Mouse (Mus musculus): ENCODE data around the gene Tufm. TPM values are rescaled to one million over a fixed set of nuclear protein-coding genes. Genes with fewer than 3 reads are reported as not detected.

Tufm gene
- polyA plus RNA-seq, 1 experiment from 2014 or later, result 183 TPM

DNA sequence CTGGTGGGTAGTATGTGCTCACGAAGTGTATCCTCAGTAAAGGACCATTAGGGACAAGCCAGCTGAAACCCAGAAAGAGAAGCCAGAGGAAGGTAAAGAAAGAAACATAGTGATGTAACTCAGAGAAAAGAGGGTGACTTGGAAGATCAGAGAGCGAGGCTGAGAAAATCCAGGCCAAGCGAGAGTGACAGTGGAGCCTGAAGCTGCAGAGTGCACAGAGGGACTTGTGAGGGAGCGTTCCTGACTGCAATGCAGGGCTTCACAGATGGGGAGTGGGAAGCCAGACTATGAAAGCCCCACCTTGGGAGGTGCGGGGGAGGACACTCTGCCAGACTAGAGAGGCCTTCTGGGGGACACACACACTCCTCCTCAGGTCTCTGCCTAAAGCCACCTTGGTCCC is 28.9 kb upstream of the Tufm start:
- Histone ChIP-seq H3K27ac (no peak overlapping the region), H3K4me3 (no peak overlapping the region), H3K36me3 (replicated peaks) (no peaks in the 10 kb centered on the region), H3K9me3 (no peaks in the 10 kb centered on the region), H3K27me3 (ENCODE audit: poor library complexity, severe bottlenecking) (no peaks in the 10 kb centered on the region), H3K4me1 (peaks cover 11% of the 10 kb centered on the region)
- 85% methylated on average over 5 of the region's 5 CpGs for WGBS
- DNase-seq (ENCODE audit: extremely low spot score, low spot score), result no peak

DNA sequence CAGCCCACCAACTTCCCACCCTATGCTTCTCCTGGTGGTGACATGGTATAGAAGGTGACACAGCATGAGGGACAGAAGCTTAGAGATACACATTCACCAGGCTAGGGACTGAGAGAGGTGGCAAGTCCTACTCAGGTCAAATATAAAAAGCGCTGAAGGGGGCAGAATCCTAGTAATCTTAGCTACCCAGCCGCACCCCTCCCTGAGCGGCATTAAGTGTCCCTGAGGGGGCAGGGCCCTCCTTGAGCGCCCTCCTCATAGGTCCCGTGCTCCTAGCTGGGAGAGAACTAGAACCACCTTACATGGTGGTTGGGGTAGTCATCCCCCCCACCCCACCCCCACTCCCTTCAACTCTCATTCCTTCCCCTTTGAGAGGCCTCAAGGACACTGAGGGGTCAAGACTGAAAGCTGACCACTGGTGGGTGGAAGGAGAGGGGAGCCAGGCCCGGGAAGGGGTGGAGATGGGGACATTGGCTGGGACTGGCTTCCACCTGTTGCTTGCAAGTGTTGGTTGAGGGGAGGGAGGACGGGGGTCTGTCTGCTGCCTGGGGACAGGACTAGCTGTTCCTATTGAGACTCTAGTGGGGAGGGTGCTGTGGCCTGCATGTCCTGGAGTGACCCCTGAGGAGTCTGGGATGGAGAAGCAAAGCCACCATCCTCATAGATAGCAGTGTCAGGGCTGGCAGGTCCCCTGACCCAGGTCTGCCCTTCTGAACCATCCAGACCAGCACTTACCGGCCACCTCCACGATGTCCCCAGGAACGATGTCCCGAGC is 28.1 kb upstream of the Tufm start:
- Histone ChIP-seq H3K36me3 (replicated peaks) (no peaks in the 10 kb centered on the region), H3K27me3 (ENCODE audit: poor library complexity, severe bottlenecking) (no peaks in the 10 kb centered on the region), H3K4me1 (peaks cover 18% of the 10 kb centered on the region), H3K9me3 (no peaks in the 10 kb centered on the region), H3K27ac (no peak overlapping the region), H3K4me3 (no peak overlapping the region)
- no peak for DNase-seq (ENCODE audit: extremely low spot score, low spot score)
- WGBS, result 87% methylated on average over 11 of the region's 11 CpGs

GRCm38 (mm10) chr7:126460623-126461399 is 26.4 kb upstream of the Tufm start:
- Histone ChIP-seq H3K27me3 (ENCODE audit: poor library complexity, severe bottlenecking) (no peaks in the 10 kb centered on the region), H3K9me3 (no peaks in the 10 kb centered on the region), H3K4me1 (peaks cover 19% of the 10 kb centered on the region), H3K27ac (0 out of 2 replicates have a peak overlapping the region, but pooled peaks have one; percentile 12), H3K36me3 (replicated peaks) (peaks cover 5% of the 10 kb centered on the region), H3K4me3 (no peak overlapping the region)
- WGBS, result 58% methylated on average over 10 of the region's 10 CpGs
- no peak for DNase-seq (ENCODE audit: extremely low spot score, low spot score)

DNA sequence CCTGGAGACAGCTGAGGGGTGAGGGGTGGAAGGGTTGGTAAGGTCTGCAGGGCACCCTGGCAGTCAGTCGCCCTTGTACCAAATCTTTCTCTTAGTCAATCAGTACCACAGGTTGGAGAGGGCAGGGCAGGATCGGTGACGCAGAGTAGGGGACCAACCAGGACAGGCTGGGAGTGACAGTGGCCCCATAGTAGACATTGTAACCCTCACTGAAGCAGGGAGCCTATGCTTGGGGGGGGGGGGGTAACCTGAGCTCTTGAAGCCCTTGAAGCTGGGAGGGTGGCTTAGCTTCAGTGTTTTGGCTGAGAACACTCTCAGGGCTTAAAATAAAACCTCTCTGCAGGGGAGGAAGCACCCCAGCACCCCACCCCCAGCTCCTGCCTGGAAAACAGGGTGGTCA is 25.5 kb upstream of the Tufm start:
- H3K4me1 ChIP-seq, result peaks cover 19% of the 10 kb centered on the region
- H3K27ac ChIP-seq, result no peak overlapping the region
- DNase-seq (ENCODE audit: extremely low spot score, low spot score), result no peak
- H3K4me3 ChIP-seq, result no peak overlapping the region
- peaks cover 13% of the 10 kb centered on the region for H3K36me3 ChIP-seq (replicated peaks)
- 71% methylated on average over 3 of the region's 3 CpGs for WGBS
- no peaks in the 10 kb centered on the region for H3K9me3 ChIP-seq
- no peaks in the 10 kb centered on the region for H3K27me3 ChIP-seq (ENCODE audit: poor library complexity, severe bottlenecking)

- Histone ChIP-seq H3K9me3 (no peaks in the 10 kb centered on the region), H3K4me1 (peaks cover 19% of the 10 kb centered on the region), H3K4me3 (no peak within 1 kb of the TSS), H3K27ac (peak within 1 kb of the TSS; percentile 57; the same call in 1 of the 2 replicates), H3K36me3 (replicated peaks) (peaks cover 27% of the 10 kb centered on the region), H3K27me3 (ENCODE audit: poor library complexity, severe bottlenecking) (no peaks in the 10 kb centered on the region)
- 53% methylated on average over 5 of the region's 5 CpGs for WGBS
- DNase-seq (ENCODE audit: extremely low spot score, low spot score), result no peak
These were observed 24.2 kb upstream of the Tufm start, which contains the start of gene Atp2a1 for GRCm38 (mm10) chr7:126463004-126463403. Gene Atp2a1, minus strand, starts transcription at chr7:126463108.

DNA sequence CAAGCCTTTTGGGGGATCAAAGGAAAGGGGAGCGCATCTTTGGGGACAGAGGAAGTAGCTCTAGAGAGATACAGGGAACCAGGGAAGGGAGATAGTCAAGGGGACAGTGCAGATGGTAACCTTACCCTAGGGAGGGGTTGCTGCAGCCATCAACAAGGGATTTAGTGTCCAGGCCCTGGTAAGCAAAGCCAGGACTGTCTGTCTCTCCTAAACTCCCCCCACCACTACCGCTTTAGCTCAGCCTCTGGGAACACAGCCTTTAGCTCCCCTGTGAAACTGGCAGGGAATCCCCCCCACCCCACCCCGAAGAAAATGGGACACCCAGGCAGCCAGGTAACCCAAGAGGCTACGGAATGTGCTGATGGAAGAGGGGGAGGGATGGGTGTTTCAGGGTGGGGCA is 23.6 kb upstream of the Tufm start:
- Histone ChIP-seq H3K4me1 (peaks cover 19% of the 10 kb centered on the region), H3K4me3 (no peak overlapping the region), H3K27me3 (ENCODE audit: poor library complexity, severe bottlenecking) (no peaks in the 10 kb centered on the region), H3K36me3 (replicated peaks) (peaks cover 33% of the 10 kb centered on the region), H3K27ac (0 out of 2 replicates have a peak overlapping the region, but pooled peaks have one; percentile 0), H3K9me3 (no peaks in the 10 kb centered on the region)
- no peak for DNase-seq (ENCODE audit: extremely low spot score, low spot score)
- 63% methylated on average over 4 of the region's 4 CpGs for WGBS

DNA sequence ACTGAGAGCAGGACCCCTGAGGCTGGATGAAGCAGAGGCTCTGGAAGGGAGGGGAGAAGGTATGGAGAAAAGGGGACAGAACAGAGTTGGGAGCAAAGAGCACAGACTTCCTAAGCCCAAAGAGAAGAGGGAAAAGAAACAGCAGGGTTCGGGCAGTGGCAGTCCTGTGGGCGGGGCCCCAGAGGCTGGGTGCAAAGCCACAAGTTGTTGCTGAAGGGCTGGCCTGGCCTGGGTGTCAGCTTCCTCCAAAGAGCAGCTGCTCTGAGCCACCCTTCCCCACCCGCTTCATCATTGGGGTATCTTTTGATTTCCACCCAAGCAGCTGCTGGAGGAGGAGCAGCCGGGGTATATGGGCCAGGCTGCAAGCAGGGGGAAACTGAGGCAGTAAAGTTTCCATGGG is 23.0 kb upstream of the Tufm start:
- WGBS, result 62% methylated on average over 4 of the region's 4 CpGs
- no peak for DNase-seq (ENCODE audit: extremely low spot score, low spot score)
- Histone ChIP-seq H3K27me3 (ENCODE audit: poor library complexity, severe bottlenecking) (no peaks in the 10 kb centered on the region), H3K9me3 (no peaks in the 10 kb centered on the region), H3K4me1 (peaks cover 19% of the 10 kb centered on the region), H3K36me3 (replicated peaks) (peaks cover 38% of the 10 kb centered on the region), H3K27ac (no peak overlapping the region), H3K4me3 (no peak overlapping the region)

DNA sequence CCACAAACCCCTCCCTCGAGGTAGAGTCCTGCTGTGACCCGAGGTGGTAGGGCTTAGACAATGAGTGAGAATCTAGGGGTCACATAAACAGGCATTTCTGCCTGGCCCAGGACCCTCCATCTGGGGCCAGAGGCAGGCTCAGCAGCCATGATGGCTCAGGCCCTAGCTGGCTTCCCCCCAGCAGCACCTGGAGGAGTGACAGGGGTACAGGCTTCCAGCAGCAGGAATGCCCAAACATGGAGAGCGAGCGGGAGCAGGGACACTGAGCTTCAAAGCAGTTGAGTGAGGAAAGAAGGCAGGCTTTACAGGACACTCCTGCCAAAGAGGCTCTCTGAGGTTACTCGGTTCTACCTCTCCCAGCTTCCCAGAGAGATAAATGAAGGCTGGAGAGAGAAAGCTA is 22.3 kb upstream of the Tufm start:
- no peak for DNase-seq (ENCODE audit: extremely low spot score, low spot score)
- no peaks in the 10 kb centered on the region for H3K9me3 ChIP-seq
- 0 out of 2 replicates have a peak overlapping the region, but pooled peaks have one; percentile 2 for H3K27ac ChIP-seq
- no peaks in the 10 kb centered on the region for H3K27me3 ChIP-seq (ENCODE audit: poor library complexity, severe bottlenecking)
- no peak overlapping the region for H3K4me3 ChIP-seq
- peaks cover 45% of the 10 kb centered on the region for H3K36me3 ChIP-seq (replicated peaks)
- WGBS, result 44% methylated on average over 5 of the region's 5 CpGs
- peaks cover 19% of the 10 kb centered on the region for H3K4me1 ChIP-seq

GRCm38 (mm10) chr7:126465246-126466030 is 21.7 kb upstream of the Tufm start:
- H3K36me3 ChIP-seq (replicated peaks), result peaks cover 51% of the 10 kb centered on the region
- WGBS, result 67% methylated on average over 7 of the region's 7 CpGs
- DNase-seq (ENCODE audit: extremely low spot score, low spot score), result no peak
- no peaks in the 10 kb centered on the region for H3K9me3 ChIP-seq
- no peak overlapping the region for H3K27ac ChIP-seq
- peaks cover 19% of the 10 kb centered on the region for H3K4me1 ChIP-seq
- no peaks in the 10 kb centered on the region for H3K27me3 ChIP-seq (ENCODE audit: poor library complexity, severe bottlenecking)
- no peak overlapping the region for H3K4me3 ChIP-seq

DNA sequence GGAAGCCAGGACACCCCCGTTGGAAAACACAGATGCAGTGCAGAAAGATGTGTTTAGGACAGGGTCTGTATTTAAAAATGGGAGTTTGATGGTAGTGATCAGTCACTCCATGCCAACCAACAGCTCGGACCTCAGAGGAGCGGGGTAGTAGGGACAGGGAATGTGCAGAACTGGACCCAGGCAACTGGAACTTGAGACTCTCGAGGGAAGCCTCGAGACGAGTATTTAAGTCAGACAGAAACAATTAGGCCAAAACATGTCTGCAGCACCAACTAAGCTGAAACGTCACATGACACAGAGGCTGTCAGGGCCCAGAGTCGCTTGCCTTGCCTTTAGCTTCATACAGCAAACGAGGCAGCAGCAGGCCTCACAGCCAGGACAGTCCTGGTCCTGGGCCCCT is 21.0 kb upstream of the Tufm start:
- peaks cover 58% of the 10 kb centered on the region for H3K36me3 ChIP-seq (replicated peaks)
- H3K27ac ChIP-seq, result no peak overlapping the region
- WGBS, result 77% methylated on average over 9 of the region's 9 CpGs
- H3K4me3 ChIP-seq, result no peak overlapping the region
- H3K9me3 ChIP-seq, result no peaks in the 10 kb centered on the region
- no peaks in the 10 kb centered on the region for H3K27me3 ChIP-seq (ENCODE audit: poor library complexity, severe bottlenecking)
- DNase-seq (ENCODE audit: extremely low spot score, low spot score), result no peak
- H3K4me1 ChIP-seq, result peaks cover 13% of the 10 kb centered on the region

DNA sequence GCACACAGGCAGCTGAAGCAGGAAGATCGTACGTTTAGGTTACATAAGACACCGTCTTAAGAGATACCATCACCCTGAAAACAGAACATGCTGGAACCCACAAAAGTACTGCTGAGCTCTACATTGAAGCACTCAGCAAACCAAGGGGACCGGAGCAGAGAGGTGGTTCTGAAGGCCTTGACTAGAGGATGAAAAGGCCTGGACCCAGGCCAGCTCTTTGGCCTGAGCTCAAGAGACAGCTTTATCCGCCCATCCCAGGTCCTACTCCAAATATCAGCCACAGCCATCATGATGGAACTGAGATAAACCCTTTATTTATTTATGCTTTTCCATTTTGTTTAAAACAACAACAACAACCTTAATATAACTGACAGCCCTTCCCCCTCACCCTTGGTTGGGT is 20.5 kb upstream of the Tufm start:
- no peak overlapping the region for H3K4me3 ChIP-seq
- no peak overlapping the region for H3K27ac ChIP-seq
- DNase-seq (ENCODE audit: extremely low spot score, low spot score), result no peak
- H3K4me1 ChIP-seq, result peaks cover 13% of the 10 kb centered on the region
- H3K9me3 ChIP-seq, result no peaks in the 10 kb centered on the region
- peaks cover 64% of the 10 kb centered on the region for H3K36me3 ChIP-seq (replicated peaks)
- H3K27me3 ChIP-seq (ENCODE audit: poor library complexity, severe bottlenecking), result no peaks in the 10 kb centered on the region
- WGBS, result 95% methylated on average over 5 of the region's 5 CpGs

DNA sequence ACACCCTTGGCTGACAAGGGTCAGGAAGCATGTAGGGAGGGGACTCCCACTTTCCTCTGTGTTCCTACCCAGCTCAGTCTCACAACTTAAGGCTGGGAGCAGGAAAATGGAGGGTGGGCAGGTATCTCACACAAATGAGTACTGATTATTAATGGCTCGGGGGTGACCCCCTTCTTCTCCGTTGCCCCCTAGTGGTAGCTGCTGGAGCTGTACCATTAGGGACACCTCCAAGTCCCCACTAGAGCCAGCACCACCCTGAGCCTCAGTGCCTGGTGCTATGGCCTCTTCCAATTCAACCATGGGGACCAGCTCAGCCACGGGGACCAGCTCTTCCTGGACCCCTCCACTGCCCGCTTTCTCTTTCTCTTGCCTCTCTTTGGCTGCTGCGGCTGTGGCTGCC is 19.9 kb upstream of the Tufm start:
- 69% methylated on average over 5 of the region's 5 CpGs for WGBS
- peak; percentile 43 for DNase-seq (ENCODE audit: extremely low spot score, low spot score)
- Histone ChIP-seq H3K9me3 (no peaks in the 10 kb centered on the region), H3K27me3 (ENCODE audit: poor library complexity, severe bottlenecking) (no peaks in the 10 kb centered on the region), H3K4me3 (no peak overlapping the region), H3K4me1 (peaks cover 13% of the 10 kb centered on the region), H3K36me3 (replicated peaks) (peaks cover 70% of the 10 kb centered on the region), H3K27ac (no peak overlapping the region)
